Mouse (Mus musculus) spleen, adult 2 months (tissue): Measurements from ENCODE around the gene Olfr98.

ENCODE experiments used
- CTCF ChIP-seq: fragments of 200-500 bp; IDR thresholded peaks from 2 replicates; pipeline ENCODE4 v1.5.1; 2011; ENCODE audit warnings: mild to moderate bottlenecking, inconsistent platforms; ENCODE audit not compliant: insufficient read depth, insufficient read length, insufficient replicate concordance; ENCODE audit errors: extremely low read depth
- POLR2A ChIP-seq: fragments of 200-500 bp; IDR thresholded peaks from 2 replicates; pipeline ENCODE4 v1.6.1; 2011; ENCODE audit warnings: low read depth, low read length, inconsistent platforms

- TF ChIP-seq POLR2A: no peak
- no peak for TF ChIP-seq CTCF
Observed at GRCm38 (mm10) chr17:37275626-37276248, 12.2 kb upstream of the Olfr98 start.
